Mouse (Mus musculus): ENCODE measurements around the gene Pfpl.

DNA sequence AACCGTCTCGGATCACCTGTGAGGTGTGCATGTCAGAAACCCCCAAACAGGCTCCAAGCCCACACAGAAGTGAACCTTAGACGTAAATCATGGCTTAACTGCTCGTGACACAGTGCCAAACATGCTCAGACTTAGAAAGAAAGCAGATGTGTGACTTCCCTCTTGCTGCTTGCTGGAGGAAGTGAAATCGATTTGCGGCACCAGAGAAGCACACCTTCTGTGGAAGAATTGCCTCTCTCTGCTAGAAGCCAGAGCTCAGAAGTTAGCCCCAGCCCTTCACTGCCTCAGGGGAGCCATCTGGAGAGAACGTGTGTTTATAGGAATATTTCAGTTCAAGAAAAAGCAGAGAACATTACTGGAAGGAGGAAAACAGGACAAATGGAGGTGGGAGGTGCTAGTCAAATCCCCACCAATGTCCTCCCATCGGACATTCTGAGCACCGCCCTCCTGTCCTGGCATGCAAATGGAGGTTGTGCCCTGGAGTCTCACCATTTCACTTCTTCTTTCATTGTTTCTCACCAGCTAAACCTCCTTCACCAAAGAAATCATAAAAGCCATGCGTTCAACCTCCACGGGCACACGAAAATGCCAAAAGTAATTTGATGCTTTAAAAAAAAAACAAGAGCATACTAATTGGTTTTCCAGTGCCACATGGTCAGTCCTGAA, 29.8 kb downstream of the Pfpl start:
- no peak for TF ChIP-seq CTCF (IDR thresholded peaks at IDR 0.05; ENCODE audit: borderline replicate concordance, control insufficient read depth, extremely low read depth, insufficient read depth, low read length, poor library complexity)
- no peak for TF ChIP-seq POLR2A (IDR thresholded peaks at IDR 0.05; ENCODE audit: control insufficient read depth, extremely low read depth, insufficient read depth, low read length, poor library complexity)

Measured in thymus, adult 2 months (tissue).